Mouse (Mus musculus): Measurements from ENCODE around the gene Bhlha15.

Gene Bhlha15

DNA sequence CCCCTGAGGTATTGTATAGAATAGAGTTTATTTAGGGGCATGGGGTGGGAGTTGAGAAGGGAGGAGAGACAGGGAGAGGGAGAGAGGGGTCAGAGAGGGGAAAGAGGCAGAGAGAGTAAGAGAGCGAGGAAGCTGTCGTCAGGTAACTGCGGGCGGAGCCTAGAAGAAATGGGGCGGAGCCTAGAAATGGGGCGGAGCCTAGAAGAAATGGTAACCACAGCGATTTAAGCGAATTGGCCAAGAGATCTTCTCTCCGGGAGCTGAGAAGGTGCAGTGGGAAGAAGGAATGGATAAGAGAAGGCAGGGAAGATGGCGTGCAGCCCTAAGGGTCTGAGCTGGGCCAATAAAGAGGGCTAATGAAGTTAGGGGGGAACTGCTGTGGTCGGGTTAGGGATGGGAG is 36.1 kb downstream of the Bhlha15 start:
- Histone ChIP-seq H3K4me1 (replicated peaks; ENCODE audit: low read depth, low read length) (peaks cover 42% of the 10 kb centered on the region), H3K36me3 (ENCODE audit: insufficient read depth, low read length) (no peaks in the 10 kb centered on the region), H3K9me3 (ENCODE audit: low read length) (peaks cover 11% of the 10 kb centered on the region), H3K27me3 (ENCODE audit: insufficient read depth, low read length) (0 out of 2 replicates have a peak, but pooled peaks cover 2% of the 10 kb centered on the region), H3K4me3 (replicated peaks; ENCODE audit: low read length) (peak overlapping the region; percentile 70)
- TF ChIP-seq NANOG (IDR thresholded peaks at IDR 0.05; ENCODE audit: borderline replicate concordance, low read length), result no peak
- TF ChIP-seq CTCF (conservative IDR thresholded peaks at IDR 0.05; ENCODE audit: low read length), result no peak
- TF ChIP-seq POU5F1 (IDR thresholded peaks at IDR 0.05; ENCODE audit: borderline replicate concordance, low read length), result no peak

GRCm38 (mm10) chr5:144230216-144230615 is 40.1 kb downstream of the Bhlha15 start:
- no peaks in the 10 kb centered on the region for H3K36me3 ChIP-seq (ENCODE audit: insufficient read depth, low read length)
- H3K27me3 ChIP-seq (ENCODE audit: insufficient read depth, low read length), result no peaks in the 10 kb centered on the region
- TF ChIP-seq POU5F1 (IDR thresholded peaks at IDR 0.05; ENCODE audit: borderline replicate concordance, low read length), result no peak
- peaks cover 14% of the 10 kb centered on the region for H3K4me1 ChIP-seq (replicated peaks; ENCODE audit: low read depth, low read length)
- no peak overlapping the region for H3K4me3 ChIP-seq (replicated peaks; ENCODE audit: low read length)
- H3K9me3 ChIP-seq (ENCODE audit: low read length), result peaks cover 27% of the 10 kb centered on the region

GRCm38 (mm10) chr5:144231410-144231809 is 41.3 kb downstream of the Bhlha15 start:
- peaks cover 31% of the 10 kb centered on the region for H3K9me3 ChIP-seq (ENCODE audit: low read length)
- no peaks in the 10 kb centered on the region for H3K27me3 ChIP-seq (ENCODE audit: insufficient read depth, low read length)
- no peak overlapping the region for H3K4me3 ChIP-seq (replicated peaks; ENCODE audit: low read length)
- peaks cover 8% of the 10 kb centered on the region for H3K4me1 ChIP-seq (replicated peaks; ENCODE audit: low read depth, low read length)
- TF ChIP-seq NANOG (IDR thresholded peaks at IDR 0.05; ENCODE audit: borderline replicate concordance, low read length) (no peak), CTCF (conservative IDR thresholded peaks at IDR 0.05; ENCODE audit: low read length) (0 out of 2 replicates have a peak, but pooled peaks have one; percentile 6)
- no peaks in the 10 kb centered on the region for H3K36me3 ChIP-seq (ENCODE audit: insufficient read depth, low read length)

DNA sequence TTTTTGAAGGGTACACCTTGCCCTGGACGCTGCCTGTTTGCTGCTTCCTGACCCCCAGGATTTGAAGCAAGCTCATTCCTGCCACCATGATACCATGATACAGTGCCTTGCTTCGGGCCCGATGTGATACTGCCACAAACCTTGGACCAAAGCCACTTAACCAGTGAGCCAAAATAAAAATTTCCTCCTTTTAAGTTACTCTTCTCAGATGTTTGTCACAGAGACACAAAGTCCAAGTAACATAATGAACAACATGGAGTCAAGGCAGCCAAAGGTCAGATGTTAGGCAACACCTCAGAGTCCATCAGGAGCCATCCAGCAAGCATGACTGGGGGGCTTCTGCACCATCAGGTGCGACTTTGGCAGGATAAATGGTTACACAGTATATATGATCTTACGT is 42.4 kb downstream of the Bhlha15 start:
- H3K36me3 ChIP-seq (ENCODE audit: insufficient read depth, low read length), result no peaks in the 10 kb centered on the region
- H3K9me3 ChIP-seq (ENCODE audit: low read length), result peaks cover 38% of the 10 kb centered on the region
- H3K27me3 ChIP-seq (ENCODE audit: insufficient read depth, low read length), result no peaks in the 10 kb centered on the region
- H3K4me3 ChIP-seq (replicated peaks; ENCODE audit: low read length), result no peak overlapping the region
- TF ChIP-seq POU5F1 (IDR thresholded peaks at IDR 0.05; ENCODE audit: borderline replicate concordance, low read length) (no peak), CTCF (conservative IDR thresholded peaks at IDR 0.05; ENCODE audit: low read length) (no peak), NANOG (IDR thresholded peaks at IDR 0.05; ENCODE audit: borderline replicate concordance, low read length) (no peak)
- no peaks in the 10 kb centered on the region for H3K4me1 ChIP-seq (replicated peaks; ENCODE audit: low read depth, low read length)

DNA sequence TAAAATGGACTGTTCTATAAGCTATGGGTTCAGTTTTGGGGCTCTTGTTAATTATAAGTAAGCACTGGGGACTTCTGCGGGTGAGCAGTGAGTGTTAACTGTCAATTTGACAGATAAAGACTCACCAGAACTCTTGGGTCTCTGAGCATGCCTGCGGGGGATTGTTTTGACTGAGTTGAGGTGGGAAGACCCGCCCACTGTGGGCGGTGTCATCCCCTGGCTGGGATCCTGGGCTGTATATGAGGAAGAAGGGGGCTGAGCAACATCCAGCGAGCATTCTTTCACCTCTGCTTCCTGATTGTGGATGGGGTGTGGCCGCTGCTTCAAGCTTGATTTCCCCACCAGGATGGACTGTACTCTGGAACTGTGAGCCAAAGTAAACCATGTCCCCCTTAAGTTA is 44.1 kb downstream of the Bhlha15 start:
- Histone ChIP-seq H3K4me1 (replicated peaks; ENCODE audit: low read depth, low read length) (no peaks in the 10 kb centered on the region), H3K36me3 (ENCODE audit: insufficient read depth, low read length) (no peaks in the 10 kb centered on the region), H3K9me3 (ENCODE audit: low read length) (peaks cover 38% of the 10 kb centered on the region), H3K27me3 (ENCODE audit: insufficient read depth, low read length) (no peaks in the 10 kb centered on the region), H3K4me3 (replicated peaks; ENCODE audit: low read length) (no peak overlapping the region)
- TF ChIP-seq NANOG (IDR thresholded peaks at IDR 0.05; ENCODE audit: borderline replicate concordance, low read length) (no peak), CTCF (conservative IDR thresholded peaks at IDR 0.05; ENCODE audit: low read length) (no peak), POU5F1 (IDR thresholded peaks at IDR 0.05; ENCODE audit: borderline replicate concordance, low read length) (no peak)

DNA sequence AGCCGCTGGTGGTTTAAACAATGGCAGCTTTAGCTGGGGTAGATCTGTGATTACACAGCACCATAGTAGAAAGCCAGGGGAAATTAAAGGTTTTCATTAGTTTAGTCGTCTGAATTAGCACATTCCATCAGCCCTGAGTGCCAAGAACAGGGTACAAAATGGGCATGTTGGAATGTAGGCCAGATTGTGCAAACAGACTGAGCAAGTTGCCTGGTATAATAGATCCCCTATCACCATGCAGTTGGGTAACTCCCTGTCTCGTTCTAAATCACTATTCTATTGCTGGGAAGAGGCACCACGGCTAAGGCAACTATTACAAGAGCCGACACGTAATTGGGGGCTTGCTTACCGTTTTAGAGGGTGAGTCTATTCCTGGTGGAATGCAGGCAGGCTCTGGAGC is 44.6 kb downstream of the Bhlha15 start:
- Histone ChIP-seq H3K9me3 (ENCODE audit: low read length) (peaks cover 38% of the 10 kb centered on the region), H3K36me3 (ENCODE audit: insufficient read depth, low read length) (no peaks in the 10 kb centered on the region), H3K4me3 (replicated peaks; ENCODE audit: low read length) (no peak overlapping the region), H3K27me3 (ENCODE audit: insufficient read depth, low read length) (no peaks in the 10 kb centered on the region), H3K4me1 (replicated peaks; ENCODE audit: low read depth, low read length) (no peaks in the 10 kb centered on the region)
- TF ChIP-seq CTCF (conservative IDR thresholded peaks at IDR 0.05; ENCODE audit: low read length), result no peak
- TF ChIP-seq POU5F1 (IDR thresholded peaks at IDR 0.05; ENCODE audit: borderline replicate concordance, low read length), result no peak
- no peak for TF ChIP-seq NANOG (IDR thresholded peaks at IDR 0.05; ENCODE audit: borderline replicate concordance, low read length)

GRCm38 (mm10) chr5:144238969-144239368 is 48.9 kb downstream of the Bhlha15 start:
- no peak for TF ChIP-seq CTCF (conservative IDR thresholded peaks at IDR 0.05; ENCODE audit: low read length)
- no peak for TF ChIP-seq POU5F1 (IDR thresholded peaks at IDR 0.05; ENCODE audit: borderline replicate concordance, low read length)
- no peak for TF ChIP-seq NANOG (IDR thresholded peaks at IDR 0.05; ENCODE audit: borderline replicate concordance, low read length)
- Histone ChIP-seq H3K27me3 (ENCODE audit: insufficient read depth, low read length) (no peaks in the 10 kb centered on the region), H3K36me3 (ENCODE audit: insufficient read depth, low read length) (no peaks in the 10 kb centered on the region), H3K4me1 (replicated peaks; ENCODE audit: low read depth, low read length) (0 out of 2 replicates have a peak, but pooled peaks cover 5% of the 10 kb centered on the region), H3K4me3 (replicated peaks; ENCODE audit: low read length) (no peak overlapping the region), H3K9me3 (ENCODE audit: low read length) (peaks cover 24% of the 10 kb centered on the region)

Measured in E14TG2a.4 (cell line).